Mouse (Mus musculus): ENCODE data around the gene Dlg1. TPM values are rescaled to one million over a fixed set of nuclear protein-coding genes. Genes with fewer than 3 reads are reported as not detected.

The Dlg1 gene
- polyA plus RNA-seq, 1 experiment from 2014 or later, result 11.9 TPM

Other genes with a start within 250 kb of the Dlg1 start
- gene Bdh1, start 241.2 kb upstream of the Dlg1 start, polyA plus RNA-seq (2015; fragmentation: Nextera tagmentation; extraction: Ambion mirVana), result 76.1 and 90.8 TPM in 2 replicates
- gene Meltf, start 215.4 kb downstream of the Dlg1 start, polyA plus RNA-seq (2015; fragmentation: Nextera tagmentation; extraction: Ambion mirVana), result 0.22 and 0.31 TPM in 2 replicates

All from hindbrain, embryonic 13.5 days (tissue).